Mouse (Mus musculus) heart, postnatal 25 days (tissue): ENCODE measurements around the gene Ngp. TPM values are rescaled to one million over a fixed set of nuclear protein-coding genes. Genes with fewer than 3 reads are reported as not detected.
"Not testable (repeated sequence)": the region's sequence is repeated elsewhere in the genome, so short reads cannot be mapped to it uniquely, and the experiment has no call there.

Experiments
- DNase-seq: peaks from one replicate; pipeline ENCODE4 v3.0.0; 2022; ENCODE audit warnings: low spot score
- intact Hi-C: fragments of 180-260 bp; cut with DNase I; formaldehyde crosslinking; loops from one replicate; pipeline ENCODE4 v1.15.1; 2025
- total RNA-seq, 2 experiments: library from RNA; stranded (reverse); gene quantifications; 2 replicates each; pipeline ENCODE4 v1.2.3; 2021

Gene Ngp
- not detected for total RNA-seq

DNA sequence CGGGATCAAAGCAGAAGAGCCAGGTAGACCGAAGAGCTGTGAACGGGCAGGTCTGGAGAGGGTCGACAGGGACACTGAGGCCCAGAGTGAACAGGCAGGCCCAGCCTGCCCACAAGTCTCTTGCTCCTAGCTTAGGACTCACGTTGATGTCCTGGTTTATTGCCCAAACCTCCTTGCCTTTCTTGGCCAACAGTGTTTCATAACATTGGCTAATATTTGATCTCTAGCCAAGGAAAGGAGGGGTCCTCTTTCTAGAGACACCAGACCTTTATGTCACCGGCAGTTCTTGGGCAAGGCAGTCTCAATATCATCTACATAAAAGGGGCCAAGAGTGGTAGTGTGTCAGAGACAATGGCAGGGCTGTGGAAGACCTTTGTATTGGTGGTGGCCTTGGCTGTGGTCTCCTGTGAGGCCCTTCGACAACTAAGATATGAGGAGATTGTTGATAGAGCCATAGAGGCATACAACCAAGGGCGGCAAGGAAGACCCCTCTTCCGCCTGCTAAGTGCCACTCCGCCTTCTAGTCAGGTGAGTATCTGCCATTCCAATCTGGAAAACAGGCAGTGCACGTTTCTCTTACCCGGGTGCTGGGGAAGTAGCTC is at the start of gene Ngp:
Gene Ngp (plus strand): TSS at position 237 of the 602 bp plus-strand sequence.
- intact Hi-C loops: no loop called here
- DNase-seq: no peak

DNA sequence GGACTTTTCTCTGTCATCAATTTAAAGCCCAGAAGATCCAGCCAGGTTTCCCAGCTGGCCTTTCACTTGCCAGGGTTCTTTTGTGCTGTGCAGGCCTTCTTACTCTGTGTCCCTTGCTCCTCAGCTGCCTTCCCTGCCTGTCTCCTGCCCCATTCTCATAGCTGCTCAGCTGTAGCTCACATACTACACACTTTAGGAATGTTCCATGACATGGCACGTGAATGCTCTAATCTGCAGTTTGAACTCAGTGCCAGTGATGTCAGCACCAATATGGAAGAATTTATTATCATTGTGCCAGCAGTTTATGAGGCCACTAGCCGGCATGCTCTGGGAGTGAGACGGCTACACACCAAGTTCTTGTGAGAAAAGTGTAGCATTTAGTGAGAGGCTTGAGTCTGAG is 49.7 kb upstream of the Ngp start:
- intact Hi-C loops: no loop called here
- DNase-seq: no peak

DNA sequence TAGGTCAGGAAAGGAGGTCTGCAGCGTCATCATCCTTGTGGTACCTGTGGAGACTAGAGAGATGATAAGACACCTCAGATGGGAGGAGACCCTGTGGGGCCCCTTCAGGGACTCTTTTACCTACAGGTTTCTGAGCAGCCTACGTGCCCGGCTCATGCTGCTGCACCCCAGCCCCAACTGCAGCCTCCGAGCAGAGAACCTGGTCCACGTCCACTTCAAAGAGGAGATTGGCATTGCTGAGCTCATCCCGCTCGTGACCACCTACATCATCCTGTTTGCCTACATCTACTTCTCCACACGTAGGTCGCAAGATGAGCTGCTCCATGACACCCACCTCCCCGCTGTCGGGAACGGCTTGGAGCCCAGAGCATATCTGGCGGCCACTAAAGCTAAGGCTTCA is 45.7 kb upstream of the Ngp start:
- no peak for DNase-seq
- intact Hi-C loops: no loop called here

DNA sequence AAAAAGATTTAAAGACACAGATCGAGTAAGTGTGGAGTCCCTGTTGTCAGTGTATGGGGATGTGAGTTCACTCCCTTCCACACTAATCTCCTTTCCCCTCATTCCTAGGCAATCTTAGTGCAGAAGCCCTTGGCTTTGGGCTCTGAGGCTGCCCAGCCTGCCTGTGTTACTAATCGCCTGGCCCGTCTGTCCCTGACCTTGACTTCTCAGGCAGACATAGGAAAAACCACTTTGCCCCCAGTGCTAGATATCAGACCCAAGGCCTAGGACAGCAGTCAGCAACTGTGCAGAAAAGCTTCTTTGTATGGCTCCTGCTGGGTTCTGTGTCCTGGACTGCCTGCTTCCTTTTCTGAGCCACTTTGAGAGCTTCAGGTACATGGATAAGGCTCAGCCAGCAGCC is 43.9 kb upstream of the Ngp start:
- intact Hi-C loops: no loop called here
- no peak for DNase-seq

- intact Hi-C loops, DNase-seq: not testable (repeated sequence)
Measured at GRCm38 (mm10) chr9:110377655-110378054, 41.9 kb upstream of the Ngp start.

GRCm38 (mm10) chr9:110379361-110379760 is 40.2 kb upstream of the Ngp start:
- intact Hi-C loops: no loop called here
- no peak for DNase-seq

DNA sequence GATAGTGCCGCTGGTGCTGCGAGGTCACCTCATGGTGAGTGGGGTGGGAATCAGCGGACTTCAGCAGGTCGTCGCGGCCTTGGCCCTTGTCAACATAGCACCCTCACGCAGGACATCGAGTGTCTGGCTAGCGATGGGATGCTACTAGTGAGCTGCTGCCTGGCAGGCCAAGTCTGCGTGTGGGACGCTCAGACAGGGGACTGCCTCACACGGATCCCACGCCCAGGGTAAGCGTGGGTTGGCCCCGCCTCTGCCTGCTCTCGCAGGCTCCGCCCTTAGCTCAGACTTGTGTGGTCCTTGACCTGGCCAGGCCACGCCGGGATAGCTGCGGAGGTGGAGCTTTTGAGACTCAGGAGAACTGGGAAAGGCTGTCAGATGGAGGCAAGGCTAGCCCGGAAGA is 38.9 kb upstream of the Ngp start:
- no peak for DNase-seq
- intact Hi-C loops: no loop called here

GRCm38 (mm10) chr9:110381292-110381691 is 38.3 kb upstream of the Ngp start:
- intact Hi-C loops: no loop called here
- no peak for DNase-seq

- intact Hi-C loops: no loop called here
- DNase-seq: no peak
Measured at GRCm38 (mm10) chr9:110384369-110384929, 35.1 kb upstream of the Ngp start.

DNA sequence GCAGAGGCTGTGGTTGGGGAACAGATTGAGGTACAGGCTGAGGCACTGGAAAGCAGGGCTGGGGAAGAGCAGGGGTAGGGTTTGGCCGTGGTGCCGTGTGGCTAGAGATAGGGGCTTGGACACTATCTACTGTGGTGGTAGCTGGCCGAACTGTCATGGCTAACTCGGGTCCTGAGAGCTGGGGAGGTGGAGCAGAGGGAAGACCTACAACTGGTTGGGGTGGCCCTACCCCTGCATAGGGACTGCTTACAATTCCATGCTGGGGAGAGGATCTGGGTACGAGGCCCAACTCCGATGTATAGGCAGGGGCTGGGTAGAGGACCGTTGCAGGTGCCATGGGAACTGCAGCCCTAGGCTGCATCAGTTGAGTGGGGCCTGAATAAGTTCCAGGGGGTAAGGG is 31.5 kb upstream of the Ngp start:
- intact Hi-C loops: no loop called here
- DNase-seq: no peak

GRCm38 (mm10) chr9:110390843-110391242 is 28.7 kb upstream of the Ngp start:
- intact Hi-C loops: no loop called here

GRCm38 (mm10) chr9:110393295-110393694 is 26.3 kb upstream of the Ngp start:
- intact Hi-C loops: no loop called here
- no peak for DNase-seq

More at GRCm38 (mm10) chr9:110390843-110391242, 28.7 kb upstream of the Ngp start:
- no peak for DNase-seq

GRCm38 (mm10) chr9:110400650-110401049 is 18.9 kb upstream of the Ngp start:
- intact Hi-C loops: no loop called here

GRCm38 (mm10) chr9:110402731-110403130 is 16.8 kb upstream of the Ngp start:
- DNase-seq: no peak
- intact Hi-C loops: no loop called here

More at GRCm38 (mm10) chr9:110400650-110401049, 18.9 kb upstream of the Ngp start:
- DNase-seq: peak; percentile 55

GRCm38 (mm10) chr9:110403240-110403639 is 16.3 kb upstream of the Ngp start:
- intact Hi-C loops, DNase-seq: not testable (repeated sequence)

- intact Hi-C loops: loop anchor here (2.0 to 5.0 kb wide), 2 partner anchors 75 to 125 kb away; partner anchors contain the start of genes Scap and Setd2
- DNase-seq: no peak
Measured at GRCm38 (mm10) chr9:110407311-110408098, 12.0 kb upstream of the Ngp start.

GRCm38 (mm10) chr9:110408099-110408773 is 11.3 kb upstream of the Ngp start, which contains the start of gene Ptpn23:
Gene Ptpn23 (minus strand): TSS chr9:110408213.
- intact Hi-C loops: loop anchor here (2.0 to 5.0 kb wide), 2 partner anchors 76 to 125 kb away; partner anchors contain the start of genes Scap and Setd2
- peak; percentile 88 for DNase-seq

GRCm38 (mm10) chr9:110410908-110411887 is 8.3 kb upstream of the Ngp start:
- peak; percentile 56 for DNase-seq
- intact Hi-C loops: loop anchor here (2.0 to 5.0 kb wide), 4 partner anchors 66 to 456 kb away; partner anchors contain the start of genes Kif9 and Klhl18

- intact Hi-C loops: loop anchor here (5.0 kb wide), 3 partner anchors 64 to 454 kb away; partner anchors contain the start of genes Kif9 and Klhl18
- DNase-seq: no peak
Measured at GRCm38 (mm10) chr9:110412926-110413325, 6.6 kb upstream of the Ngp start.
